Comparison of ENCODE assay signal across 8 mouse cellular contexts in the genomic region with DNA sequence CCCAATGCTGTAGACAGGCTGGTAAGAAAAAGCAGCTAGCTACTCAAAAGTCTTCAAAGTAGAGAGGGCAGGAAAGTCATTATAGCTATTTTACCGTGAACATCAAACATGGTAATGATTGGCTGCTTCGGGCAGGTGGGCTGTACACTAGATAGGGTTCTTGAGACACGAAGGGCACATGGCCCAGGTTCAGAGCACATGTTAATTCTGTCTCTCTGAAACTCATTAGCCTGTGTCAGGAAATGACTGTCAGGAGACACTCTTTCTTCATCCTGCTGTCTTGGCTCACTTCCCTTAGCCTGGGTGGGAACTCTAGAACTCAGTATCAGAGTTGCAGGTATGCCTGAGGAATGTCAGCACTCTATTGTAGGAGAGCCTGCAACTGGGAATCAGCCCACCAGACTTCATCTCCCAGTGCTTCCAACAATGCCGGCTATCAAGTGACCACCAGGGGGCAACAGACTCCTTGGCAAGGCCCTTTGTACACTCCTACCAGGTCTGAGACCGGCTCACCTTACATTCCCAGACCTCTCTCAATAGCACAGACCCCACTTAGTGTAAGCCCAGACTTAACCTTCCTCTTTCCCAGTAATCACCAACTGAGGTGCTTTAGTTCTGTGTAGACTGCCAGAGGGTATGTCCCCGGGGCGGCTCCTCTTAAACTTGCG. TPM values are rescaled to one million over a fixed set of nuclear protein-coding genes. Genes with fewer than 3 reads are reported as not detected.
DNase-seq lines count a peak whose midpoint lies in the region; ATAC-seq and TF ChIP-seq lines count a peak whose summit lies in the region.

No protein-coding gene starts in this region.

- WGBS in embryonic facial prominence, embryonic 12.5 days: 29% methylated on average over 8 of the region's 8 CpGs
- WGBS in heart, embryonic 11.5 days (ENCODE audit: insufficient replicate concordance): 30% methylated on average over 8 of the region's 8 CpGs
- 27% methylated on average over 8 of the region's 8 CpGs for WGBS in kidney, embryonic 15.5 days
- 30% methylated on average over 8 of the region's 8 CpGs for WGBS in liver, embryonic 15.5 days (ENCODE audit: insufficient replicate concordance)
- WGBS in neural tube, embryonic 12.5 days: 37% methylated on average over 8 of the region's 8 CpGs

- no peak overlapping the region for H3K4me3 ChIP-seq in C2C12 (ENCODE audit: insufficient read depth, poor library complexity, severe bottlenecking)
- H3K4me3 ChIP-seq in embryonic facial prominence, embryonic 12.5 days: no peak overlapping the region
- no peak overlapping the region for H3K4me3 ChIP-seq in heart, embryonic 11.5 days (ENCODE audit: low read depth, low read length)
- peak overlapping the region; percentile 17 for H3K4me3 ChIP-seq in kidney, embryonic 15.5 days (replicated peaks)
- no peak overlapping the region for H3K4me3 ChIP-seq in liver, embryonic 15.5 days (replicated peaks)
- H3K4me3 ChIP-seq in neural tube, embryonic 12.5 days: no peak overlapping the region

- H3K27ac ChIP-seq in embryonic facial prominence, embryonic 12.5 days: no peak overlapping the region
- no peak overlapping the region for H3K27ac ChIP-seq in heart, embryonic 11.5 days (ENCODE audit: low read depth, low read length)
- 0 out of 2 replicates have a peak overlapping the region, but pooled peaks have one; percentile 13 for H3K27ac ChIP-seq in kidney, embryonic 15.5 days
- no peak overlapping the region for H3K27ac ChIP-seq in liver, embryonic 15.5 days (replicated peaks)
- no peak overlapping the region for H3K27ac ChIP-seq in neural tube, embryonic 12.5 days

- peaks cover 11% of the 10 kb centered on the region for H3K4me1 ChIP-seq in embryonic facial prominence, embryonic 12.5 days
- H3K4me1 ChIP-seq in heart, embryonic 11.5 days (ENCODE audit: control insufficient read depth, insufficient read depth, low read length): peaks cover 11% of the 10 kb centered on the region
- H3K4me1 ChIP-seq in kidney, embryonic 15.5 days: peaks cover 27% of the 10 kb centered on the region
- peaks cover 32% of the 10 kb centered on the region for H3K4me1 ChIP-seq in liver, embryonic 15.5 days (replicated peaks)
- peaks cover 24% of the 10 kb centered on the region for H3K4me1 ChIP-seq in neural tube, embryonic 12.5 days

- no peaks in the 10 kb centered on the region for H3K36me3 ChIP-seq in C2C12 (ENCODE audit: control insufficient read depth, insufficient read depth)
- H3K36me3 ChIP-seq in embryonic facial prominence, embryonic 12.5 days: peaks cover 5% of the 10 kb centered on the region; the same call in 1 of the 2 replicates
- H3K36me3 ChIP-seq in heart, embryonic 11.5 days (ENCODE audit: control insufficient read depth, insufficient read depth, low read length): no peaks in the 10 kb centered on the region; the same call in 1 of the 2 replicates
- peaks cover 9% of the 10 kb centered on the region; the same call in 1 of the 2 replicates for H3K36me3 ChIP-seq in kidney, embryonic 15.5 days
- H3K36me3 ChIP-seq in liver, embryonic 15.5 days (replicated peaks): no peaks in the 10 kb centered on the region
- H3K36me3 ChIP-seq in neural tube, embryonic 12.5 days: no peaks in the 10 kb centered on the region

- H3K9me3 ChIP-seq in embryonic facial prominence, embryonic 12.5 days: no peaks in the 10 kb centered on the region
- no peaks in the 10 kb centered on the region for H3K9me3 ChIP-seq in heart, embryonic 11.5 days (replicated peaks; ENCODE audit: control insufficient read depth, low read length)
- H3K9me3 ChIP-seq in kidney, embryonic 15.5 days (replicated peaks): no peaks in the 10 kb centered on the region
- no peaks in the 10 kb centered on the region for H3K9me3 ChIP-seq in liver, embryonic 15.5 days (replicated peaks)
- no peaks in the 10 kb centered on the region for H3K9me3 ChIP-seq in neural tube, embryonic 12.5 days

- no peaks in the 10 kb centered on the region for H3K27me3 ChIP-seq in C2C12 (ENCODE audit: control insufficient read depth, insufficient read depth, insufficient read length)
- H3K27me3 ChIP-seq in embryonic facial prominence, embryonic 12.5 days: no peaks in the 10 kb centered on the region
- H3K27me3 ChIP-seq in heart, embryonic 11.5 days (ENCODE audit: control insufficient read depth, insufficient read depth, low read length): no peaks in the 10 kb centered on the region
- H3K27me3 ChIP-seq in kidney, embryonic 15.5 days: no peaks in the 10 kb centered on the region
- no peaks in the 10 kb centered on the region for H3K27me3 ChIP-seq in liver, embryonic 15.5 days
- no peaks in the 10 kb centered on the region for H3K27me3 ChIP-seq in neural tube, embryonic 12.5 days (replicated peaks)

- peak; percentile 61 for ATAC-seq in embryonic facial prominence, embryonic 12.5 days (ENCODE audit: insufficient number of reproducible peaks, insufficient read depth, low FRiP score, low TSS enrichment)
- 0 out of 2 replicates have a peak, but pooled peaks have one; percentile 12 for ATAC-seq in heart, embryonic 11.5 days (replicated peaks; ENCODE audit: insufficient number of reproducible peaks, low FRiP score, low TSS enrichment)
- ATAC-seq in kidney, embryonic 15.5 days (replicated peaks; ENCODE audit: low FRiP score): peak; percentile 61
- ATAC-seq in liver, embryonic 15.5 days (ENCODE audit: insufficient read depth): no peak
- peak; percentile 48 for ATAC-seq in neural tube, embryonic 12.5 days (ENCODE audit: low FRiP score, low read depth)

- DNase-seq in adrenal gland, postnatal 25 days: peak; percentile 67
- peak; percentile 49 for DNase-seq in telencephalon, adult 2 months (ENCODE audit: low read depth, low spot score)

- H3K79me3 ChIP-seq in C2C12 (ENCODE audit: low read depth): peaks cover 4% of the 10 kb centered on the region

- peak; percentile 68 for TF ChIP-seq CTCF in C2C12 (IDR thresholded peaks at IDR 0.05; ENCODE audit: control insufficient read depth, insufficient read depth, insufficient read length)

- peaks cover 9% of the 10 kb centered on the region for H3K79me2 ChIP-seq in C2C12 (ENCODE audit: control insufficient read depth, insufficient read depth)

- no peak overlapping the region for H3ac ChIP-seq in C2C12 (ENCODE audit: control insufficient read depth, insufficient read length, low read depth)

- no peak overlapping the region for H3K9ac ChIP-seq in embryonic facial prominence, embryonic 12.5 days
- no peak overlapping the region for H3K9ac ChIP-seq in heart, embryonic 11.5 days (ENCODE audit: low read depth, low read length)
- H3K9ac ChIP-seq in kidney, embryonic 15.5 days: no peak overlapping the region
- H3K9ac ChIP-seq in liver, embryonic 15.5 days: no peak overlapping the region
- H3K9ac ChIP-seq in neural tube, embryonic 12.5 days: 0 out of 2 replicates have a peak overlapping the region, but pooled peaks have one; percentile 17

- peak overlapping the region; percentile 18 for H3K4me2 ChIP-seq in embryonic facial prominence, embryonic 12.5 days (replicated peaks)
- peak overlapping the region; percentile 49 for H3K4me2 ChIP-seq in heart, embryonic 11.5 days
- peak overlapping the region; percentile 51 for H3K4me2 ChIP-seq in kidney, embryonic 15.5 days
- H3K4me2 ChIP-seq in liver, embryonic 15.5 days: 0 out of 2 replicates have a peak overlapping the region, but pooled peaks have one; percentile 13
- 0 out of 2 replicates have a peak overlapping the region, but pooled peaks have one; percentile 16 for H3K4me2 ChIP-seq in neural tube, embryonic 12.5 days (replicated peaks)

TF ChIP-seq in C2C12, 6 proteins besides CTCF, POLR2A, EP300 and RAD21:
- TF ChIP-seq MYOD1 (IDR thresholded peaks at IDR 0.05; ENCODE audit: control insufficient read depth, insufficient read length, low read depth) (no peak), USF1 (IDR thresholded peaks at IDR 0.05; ENCODE audit: low read depth) (no peak), MAX (IDR thresholded peaks at IDR 0.05) (no peak), FOSL1 (IDR thresholded peaks at IDR 0.05; ENCODE audit: insufficient read depth, low read length, poor library complexity, severe bottlenecking) (no peak), CEBPB (IDR thresholded peaks at IDR 0.05; ENCODE audit: low read depth) (no peak), MYOG (IDR thresholded peaks at IDR 0.05; ENCODE audit: control insufficient read depth, extremely low read depth, insufficient read length) (no peak)

RNA-seq across cellular contexts. Expression of a gene that starts 1.4 kb away (rescaled TPM):
- polyA plus RNA-seq in C2C12 (2012; fragmentation: generic; extraction: Trizol): 79.0 TPM
- 117 and 130 TPM in 2 replicates for total RNA-seq in adrenal gland, postnatal 25 days (2021)
- 46.0 and 47.3 TPM in 2 replicates for polyA plus RNA-seq in embryonic facial prominence, embryonic 12.5 days (2016; fragmentation: Nextera tagmentation; extraction: Ambion mirVana)
- polyA plus RNA-seq in heart, embryonic 11.5 days (2014; fragmentation: Nextera tagmentation; extraction: Ambion mirVana): 34.7 and 36.8 TPM in 2 replicates
- 65.6 and 67.4 TPM in 2 replicates for polyA plus RNA-seq in kidney, embryonic 15.5 days (2015; fragmentation: Nextera tagmentation; extraction: Ambion mirVana)
- polyA plus RNA-seq in liver, embryonic 15.5 days (2015; fragmentation: Nextera tagmentation; extraction: Ambion mirVana): 16.5 and 16.8 TPM in 2 replicates
- 35.1 and 38.4 TPM in 2 replicates for polyA plus RNA-seq in neural tube, embryonic 12.5 days (2016; fragmentation: Nextera tagmentation; extraction: Ambion mirVana)

RNA-seq across cellular contexts. Expression of a gene that starts 31.2 kb away (rescaled TPM):
- polyA plus RNA-seq in C2C12 (2012; fragmentation: generic; extraction: Trizol): not detected
- not detected in 2 replicates for total RNA-seq in adrenal gland, postnatal 25 days (2021)
- polyA plus RNA-seq in embryonic facial prominence, embryonic 12.5 days (2016; fragmentation: Nextera tagmentation; extraction: Ambion mirVana): 0.93 and 2.0 TPM in 2 replicates
- 0.18 TPM in 1 of 2 replicates, not detected in the other for polyA plus RNA-seq in heart, embryonic 11.5 days (2014; fragmentation: Nextera tagmentation; extraction: Ambion mirVana)
- not detected in 2 replicates for polyA plus RNA-seq in kidney, embryonic 15.5 days (2015; fragmentation: Nextera tagmentation; extraction: Ambion mirVana)
- not detected in 2 replicates for polyA plus RNA-seq in liver, embryonic 15.5 days (2015; fragmentation: Nextera tagmentation; extraction: Ambion mirVana)
- polyA plus RNA-seq in neural tube, embryonic 12.5 days (2016; fragmentation: Nextera tagmentation; extraction: Ambion mirVana): 9.2 and 11.8 TPM in 2 replicates
